Mouse (Mus musculus): Measurements from ENCODE around the gene Ergic1.
A peak's percentile ranks its signal among the peaks of the same experiment; 100 is the strongest.

Ergic1 gene

GRCm38 (mm10) chr17:26628936-26629335 is 67.6 kb downstream of the Ergic1 start:
- no peak for DNase-seq (ENCODE audit: low spot score)

GRCm38 (mm10) chr17:26631811-26632327 is 70.6 kb downstream of the Ergic1 start:
- peak; percentile 49 for DNase-seq (ENCODE audit: low spot score)

- no peak for DNase-seq (ENCODE audit: low spot score)
Observed at GRCm38 (mm10) chr17:26633186-26633585, 71.9 kb downstream of the Ergic1 start.

GRCm38 (mm10) chr17:26633926-26634325 is 72.6 kb downstream of the Ergic1 start:
- DNase-seq (ENCODE audit: low spot score) = no peak

GRCm38 (mm10) chr17:26634539-26634938 is 73.2 kb downstream of the Ergic1 start:
- DNase-seq (ENCODE audit: low spot score) = no peak

GRCm38 (mm10) chr17:26635951-26636350 is 74.7 kb downstream of the Ergic1 start:
- DNase-seq (ENCODE audit: low spot score) = no peak

- DNase-seq (ENCODE audit: low spot score) = no peak
Observed at GRCm38 (mm10) chr17:26637851-26638250, 76.6 kb downstream of the Ergic1 start.

GRCm38 (mm10) chr17:26638655-26639054 is 77.4 kb downstream of the Ergic1 start:
- peak; percentile 77 for DNase-seq (ENCODE audit: low spot score)

GRCm38 (mm10) chr17:26639791-26640190 is 78.5 kb downstream of the Ergic1 start:
- no peak for DNase-seq (ENCODE audit: low spot score)

- DNase-seq (ENCODE audit: low spot score) = no peak
Observed at GRCm38 (mm10) chr17:26640286-26640740, 79.0 kb downstream of the Ergic1 start.

- no peak for DNase-seq (ENCODE audit: low spot score)
Observed at GRCm38 (mm10) chr17:26643456-26643855, 82.2 kb downstream of the Ergic1 start.

GRCm38 (mm10) chr17:26643993-26644392 is 82.7 kb downstream of the Ergic1 start:
- no peak for DNase-seq (ENCODE audit: low spot score)

- no peak for DNase-seq (ENCODE audit: low spot score)
Observed at GRCm38 (mm10) chr17:26644509-26645410, 83.5 kb downstream of the Ergic1 start.

- no peak for DNase-seq (ENCODE audit: low spot score)
Observed at GRCm38 (mm10) chr17:26645411-26645854, 84.1 kb downstream of the Ergic1 start.

GRCm38 (mm10) chr17:26647283-26647682 is 86.0 kb downstream of the Ergic1 start:
- DNase-seq (ENCODE audit: low spot score) = no peak

GRCm38 (mm10) chr17:26649565-26649964 is 88.3 kb downstream of the Ergic1 start:
- no peak for DNase-seq (ENCODE audit: low spot score)

GRCm38 (mm10) chr17:26650451-26651363 is 89.4 kb downstream of the Ergic1 start:
- no peak for DNase-seq (ENCODE audit: low spot score)

GRCm38 (mm10) chr17:26658854-26659572 is 97.7 kb downstream of the Ergic1 start:
- DNase-seq (ENCODE audit: low spot score) = no peak

GRCm38 (mm10) chr17:26659573-26659915 is 98.3 kb downstream of the Ergic1 start:
- DNase-seq (ENCODE audit: low spot score) = no peak

- DNase-seq (ENCODE audit: low spot score) = peak; percentile 91
Observed at GRCm38 (mm10) chr17:26660192-26660912, 99.1 kb downstream of the Ergic1 start.

- DNase-seq (ENCODE audit: low spot score) = no peak
Observed at GRCm38 (mm10) chr17:26662204-26662603, 100.9 kb downstream of the Ergic1 start.

All from layer of hippocampus, adult 11-12 months (tissue).